Mouse (Mus musculus) midbrain, embryonic 16.5 days (tissue): Measurements from ENCODE around the gene Ptpre. TPM values are rescaled to one million over a fixed set of nuclear protein-coding genes. Genes with fewer than 3 reads are reported as not detected.

ENCODE experiments used
- ATAC-seq: fragments of 200-750 bp; cut with Nextera tagmentation; 2 replicates; pipeline ENCODE4 v1.8.0; 2017; ENCODE audit warnings: moderate TSS enrichment
- H3K27ac ChIP-seq: fragments of 300-500 bp; sonication (generic); 2 replicates; pipeline ENCODE4 v1.5.1; 2014; ENCODE audit warnings: mild to moderate bottlenecking, low read length, mixed read lengths
- H3K27me3 ChIP-seq: fragments of 300-500 bp; sonication (generic); 2 replicates; pipeline ENCODE4 v1.6.1; 2014; ENCODE audit warnings: low read depth, low read length, mixed read lengths; ENCODE audit not compliant: control insufficient read depth, insufficient read depth
- H3K36me3 ChIP-seq: fragments of 300-500 bp; sonication (generic); 2 replicates; pipeline ENCODE4 v1.6.1; 2014; ENCODE audit warnings: mild to moderate bottlenecking, low read length, moderate library complexity, mixed read lengths; ENCODE audit not compliant: control insufficient read depth, insufficient read depth
- H3K4me1 ChIP-seq: fragments of 300-500 bp; sonication (generic); 2 replicates; pipeline ENCODE4 v1.6.1; 2014; ENCODE audit warnings: mild to moderate bottlenecking, low read length, mixed read lengths; ENCODE audit not compliant: control insufficient read depth, insufficient read depth
- H3K4me2 ChIP-seq: fragments of 300-500 bp; sonication (generic); 2 replicates; pipeline ENCODE4 v1.6.1; 2014; ENCODE audit warnings: mild to moderate bottlenecking, low read length, mixed read lengths
- H3K4me3 ChIP-seq: fragments of 300-500 bp; sonication (generic); 2 replicates; pipeline ENCODE4 v1.5.1; 2014; ENCODE audit warnings: low read depth, mild to moderate bottlenecking, low read length, moderate library complexity, mixed read lengths
- H3K9ac ChIP-seq: fragments of 300-500 bp; sonication (generic); 2 replicates; pipeline ENCODE4 v1.6.1; 2014; ENCODE audit warnings: low read depth, low read length, mixed read lengths
- H3K9me3 ChIP-seq: fragments of 300-500 bp; sonication (generic); replicated peaks from 2 replicates; pipeline ENCODE4 v1.6.1; 2014; ENCODE audit warnings: mild to moderate bottlenecking, low read length, mixed read lengths; ENCODE audit not compliant: control insufficient read depth, poor library complexity, severe bottlenecking
- WGBS: fragments of 180-500 bp; shearing (Covaris S2); extraction: QIAGEN DNeasy Blood & Tissue Kit; methylation state at CpG from one replicate; pipeline ENCODE4 v1.1.7; 2014; 5-methylcytosine and 5-hydroxymethylcytosine counted together
- polyA plus RNA-seq: library from polyadenylated mRNA; unstranded; fragments of >200 nt; fragmentation: Nextera tagmentation; extraction: Ambion mirVana; gene quantifications from 2 replicates; pipeline ENCODE4 v1.2.1, GENCODE M21; 2015

Gene Ptpre
- polyA plus RNA-seq, 1 experiment from 2014 or later: 7.6 TPM

GRCm38 (mm10) chr7:135716968-135717557 lies 179.8 kb downstream of the Ptpre start:
- no peak for ATAC-seq
- no peak overlapping the region for H3K27ac ChIP-seq
- peak overlapping the region; percentile 70 for H3K4me3 ChIP-seq
- 66% methylated on average over 7 of the region's 7 CpGs for WGBS
- no peaks in the 10 kb centered on the region for H3K36me3 ChIP-seq
- no peaks in the 10 kb centered on the region for H3K9me3 ChIP-seq
- peak overlapping the region; percentile 52; the same call in 1 of the 2 replicates for H3K9ac ChIP-seq
- H3K4me2 ChIP-seq: peak overlapping the region; percentile 98
- H3K4me1 ChIP-seq: peaks cover 4% of the 10 kb centered on the region; the same call in 1 of the 2 replicates
- H3K27me3 ChIP-seq: no peaks in the 10 kb centered on the region

GRCm38 (mm10) chr7:135721436-135721992 lies 184.2 kb downstream of the Ptpre start:
- no peak overlapping the region for H3K4me2 ChIP-seq
- H3K27ac ChIP-seq: no peak overlapping the region
- H3K9ac ChIP-seq: no peak overlapping the region
- H3K4me3 ChIP-seq: no peak overlapping the region
- no peaks in the 10 kb centered on the region for H3K36me3 ChIP-seq
- no peaks in the 10 kb centered on the region for H3K4me1 ChIP-seq
- no peak for ATAC-seq
- 80% methylated on average over 7 of the region's 7 CpGs for WGBS
- H3K27me3 ChIP-seq: no peaks in the 10 kb centered on the region
- H3K9me3 ChIP-seq: no peaks in the 10 kb centered on the region

- ATAC-seq: no peak
- Histone ChIP-seq H3K9me3 (no peaks in the 10 kb centered on the region), H3K4me2 (no peak overlapping the region), H3K9ac (no peak overlapping the region), H3K27ac (no peak overlapping the region), H3K4me3 (no peak overlapping the region), H3K4me1 (no peaks in the 10 kb centered on the region), H3K27me3 (no peaks in the 10 kb centered on the region), H3K36me3 (no peaks in the 10 kb centered on the region)
- 87% methylated on average over 6 of the region's 6 CpGs for WGBS
These were observed 184.9 kb downstream of the Ptpre start for GRCm38 (mm10) chr7:135722011-135722838.

- ATAC-seq: no peak
- Histone ChIP-seq H3K27me3 (no peaks in the 10 kb centered on the region), H3K27ac (no peak overlapping the region), H3K4me1 (no peaks in the 10 kb centered on the region), H3K9ac (no peak overlapping the region), H3K4me3 (no peak overlapping the region), H3K36me3 (no peaks in the 10 kb centered on the region), H3K9me3 (no peaks in the 10 kb centered on the region), H3K4me2 (no peak overlapping the region)
- WGBS: 72% methylated on average over 6 of the region's 6 CpGs
These were observed 186.5 kb downstream of the Ptpre start for GRCm38 (mm10) chr7:135723672-135724341.

- H3K4me1 ChIP-seq: no peaks in the 10 kb centered on the region
- H3K9ac ChIP-seq: no peak overlapping the region
- H3K9me3 ChIP-seq: no peaks in the 10 kb centered on the region
- no peaks in the 10 kb centered on the region for H3K36me3 ChIP-seq
- H3K4me2 ChIP-seq: no peak overlapping the region
- no peak for ATAC-seq
- no peak overlapping the region for H3K4me3 ChIP-seq
- H3K27ac ChIP-seq: no peak overlapping the region
- H3K27me3 ChIP-seq: no peaks in the 10 kb centered on the region
- 81% methylated on average over 1 of the region's 1 CpGs for WGBS
These were observed 189.4 kb downstream of the Ptpre start for GRCm38 (mm10) chr7:135726707-135727106.

DNA sequence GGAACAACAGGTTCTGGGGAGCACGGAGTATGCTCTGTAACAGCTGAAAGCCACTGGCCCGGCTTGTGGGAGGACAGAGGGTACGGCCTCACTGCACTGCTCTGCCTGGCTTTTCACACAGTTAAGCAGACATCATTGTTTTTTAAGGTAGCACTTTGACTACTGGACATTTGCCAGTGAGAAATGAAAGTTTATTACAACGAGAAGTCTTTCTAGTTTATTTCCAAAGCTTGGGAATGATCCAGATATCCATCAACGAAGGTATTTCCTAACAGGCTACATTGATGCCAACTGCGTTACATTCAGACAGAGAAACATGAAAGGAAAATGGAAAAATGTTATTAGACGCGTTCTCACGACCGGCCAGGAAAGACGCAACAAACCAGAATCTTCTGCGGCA lies 190.8 kb downstream of the Ptpre start:
- WGBS: 95% methylated on average over 12 of the region's 12 CpGs
- H3K27me3 ChIP-seq: no peaks in the 10 kb centered on the region
- H3K4me3 ChIP-seq: no peak overlapping the region
- no peaks in the 10 kb centered on the region for H3K4me1 ChIP-seq
- H3K9me3 ChIP-seq: no peaks in the 10 kb centered on the region
- no peak overlapping the region for H3K4me2 ChIP-seq
- H3K36me3 ChIP-seq: no peaks in the 10 kb centered on the region
- no peak for ATAC-seq
- H3K27ac ChIP-seq: no peak overlapping the region
- H3K9ac ChIP-seq: no peak overlapping the region

DNA sequence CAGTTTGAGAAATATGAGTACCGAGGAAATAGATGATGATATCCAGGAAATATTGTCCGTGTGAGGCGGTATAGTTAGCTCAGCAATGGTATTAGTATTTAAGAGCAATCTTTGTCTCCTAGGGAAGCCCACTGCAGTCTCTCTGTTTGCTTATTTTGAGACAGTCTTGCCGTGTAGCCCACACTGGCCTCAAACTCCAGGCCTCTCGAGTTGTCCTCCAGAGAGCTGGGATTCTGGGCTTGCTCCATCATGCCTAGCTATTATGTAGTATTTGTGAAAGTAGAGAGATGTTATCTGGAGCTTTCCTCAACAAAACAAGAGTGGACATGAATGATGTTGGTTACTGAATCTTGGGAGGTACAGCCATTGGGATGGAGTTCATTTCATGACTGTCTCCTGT lies 197.1 kb downstream of the Ptpre start:
- no peaks in the 10 kb centered on the region for H3K36me3 ChIP-seq
- H3K4me3 ChIP-seq: no peak overlapping the region
- no peak overlapping the region for H3K4me2 ChIP-seq
- H3K27ac ChIP-seq: no peak overlapping the region
- 93% methylated on average over 5 of the region's 5 CpGs for WGBS
- H3K27me3 ChIP-seq: no peaks in the 10 kb centered on the region
- H3K9ac ChIP-seq: no peak overlapping the region
- H3K4me1 ChIP-seq: no peaks in the 10 kb centered on the region; the same call in 1 of the 2 replicates
- ATAC-seq: no peak
- H3K9me3 ChIP-seq: no peaks in the 10 kb centered on the region

- ATAC-seq: peak; percentile 8; the same call in 1 of the 2 replicates
- no peaks in the 10 kb centered on the region for H3K9me3 ChIP-seq
- H3K27me3 ChIP-seq: no peaks in the 10 kb centered on the region
- H3K4me2 ChIP-seq: peak overlapping the region; percentile 54; the same call in 1 of the 2 replicates
- H3K4me1 ChIP-seq: no peaks in the 10 kb centered on the region; the same call in 1 of the 2 replicates
- no peak overlapping the region for H3K27ac ChIP-seq
- H3K36me3 ChIP-seq: no peaks in the 10 kb centered on the region
- no peak overlapping the region for H3K4me3 ChIP-seq
- 89% methylated on average over 9 of the region's 9 CpGs for WGBS
- H3K9ac ChIP-seq: no peak overlapping the region
These were observed 197.8 kb downstream of the Ptpre start for GRCm38 (mm10) chr7:135734911-135735646.
